Mouse (Mus musculus): Measurements from ENCODE around the gene Dhx29.

DNA sequence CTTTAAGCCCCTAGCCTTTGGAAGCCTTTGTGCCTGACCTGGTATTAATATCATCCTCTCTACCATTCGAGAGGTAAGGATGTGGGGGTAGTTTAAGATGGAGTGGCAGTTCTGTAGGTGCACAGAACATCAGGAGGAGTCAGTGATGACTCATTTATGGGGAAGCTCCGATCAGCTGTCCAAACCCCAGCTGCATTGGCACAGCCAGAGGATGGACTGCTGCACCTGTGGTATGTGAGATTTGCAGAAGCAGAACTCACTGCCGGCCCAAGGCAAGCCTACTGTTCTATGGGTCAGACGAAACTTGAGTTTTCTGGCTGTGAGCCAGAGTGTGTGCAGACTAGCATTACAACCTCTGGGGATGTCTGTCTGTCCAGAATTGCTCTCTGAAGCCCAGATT is 69.2 kb downstream of the Dhx29 start:
- no peak for TF ChIP-seq CTCF (conservative IDR thresholded peaks at IDR 0.05; ENCODE audit: low read length)
- no peak for TF ChIP-seq NANOG (IDR thresholded peaks at IDR 0.05; ENCODE audit: borderline replicate concordance, low read length)
